Mouse (Mus musculus): Measurements from ENCODE around the gene Cxcr2. TPM values are rescaled to one million over a fixed set of nuclear protein-coding genes. Genes with fewer than 3 reads are reported as not detected.
A peak's percentile ranks its signal among the peaks of the same experiment; 100 is the strongest.

The Cxcr2 gene
- polyA plus RNA-seq, 1 experiment from 2014 or later = 0.08 TPM

- H3K9me3 ChIP-seq (replicated peaks; ENCODE audit: control insufficient read depth, low read length) = no peaks in the 10 kb centered on the region
- no peaks in the 10 kb centered on the region for H3K27me3 ChIP-seq (replicated peaks; ENCODE audit: control insufficient read depth, insufficient read depth, low read length)
- H3K4me3 ChIP-seq (ENCODE audit: low read depth, low read length) = no peak overlapping the region
- DNase-seq (ENCODE audit: low spot score) (no peak), ATAC-seq (no peak)
- no peak overlapping the region for H3K4me2 ChIP-seq (ENCODE audit: low read length)
- no peak overlapping the region for H3K9ac ChIP-seq (ENCODE audit: low read length)
- H3K4me1 ChIP-seq (ENCODE audit: control insufficient read depth, insufficient read depth, low read length) = no peaks in the 10 kb centered on the region
- 83% methylated on average over 7 of the region's 7 CpGs for WGBS
- H3K36me3 ChIP-seq (ENCODE audit: control insufficient read depth, insufficient read depth, low read length) = no peaks in the 10 kb centered on the region
- H3K27ac ChIP-seq (ENCODE audit: low read depth, low read length) = no peak overlapping the region
Observed at GRCm38 (mm10) chr1:74201048-74201844, 47.5 kb downstream of the Cxcr2 start.

GRCm38 (mm10) chr1:74203457-74203856 is 49.7 kb downstream of the Cxcr2 start:
- Histone ChIP-seq H3K4me1 (ENCODE audit: control insufficient read depth, insufficient read depth, low read length) (no peaks in the 10 kb centered on the region), H3K4me2 (ENCODE audit: low read length) (no peak overlapping the region), H3K9ac (ENCODE audit: low read length) (no peak overlapping the region), H3K27ac (ENCODE audit: low read depth, low read length) (no peak overlapping the region), H3K27me3 (replicated peaks; ENCODE audit: control insufficient read depth, insufficient read depth, low read length) (no peaks in the 10 kb centered on the region), H3K9me3 (replicated peaks; ENCODE audit: control insufficient read depth, low read length) (no peaks in the 10 kb centered on the region), H3K4me3 (ENCODE audit: low read depth, low read length) (no peak overlapping the region), H3K36me3 (ENCODE audit: control insufficient read depth, insufficient read depth, low read length) (no peaks in the 10 kb centered on the region)
- ATAC-seq (no peak), DNase-seq (ENCODE audit: low spot score) (no peak)
- 69% methylated on average over 5 of the region's 5 CpGs for WGBS

- H3K4me1 ChIP-seq (ENCODE audit: control insufficient read depth, insufficient read depth, low read length) = no peaks in the 10 kb centered on the region
- H3K4me2 ChIP-seq (ENCODE audit: low read length) = no peak overlapping the region
- H3K27ac ChIP-seq (ENCODE audit: low read depth, low read length) = no peak overlapping the region
- no peaks in the 10 kb centered on the region for H3K36me3 ChIP-seq (ENCODE audit: control insufficient read depth, insufficient read depth, low read length)
- peak; percentile 65 for DNase-seq (ENCODE audit: low spot score)
- no peak overlapping the region for H3K9ac ChIP-seq (ENCODE audit: low read length)
- no peak overlapping the region for H3K4me3 ChIP-seq (ENCODE audit: low read depth, low read length)
- no peaks in the 10 kb centered on the region for H3K9me3 ChIP-seq (replicated peaks; ENCODE audit: control insufficient read depth, low read length)
- ATAC-seq = no peak
- H3K27me3 ChIP-seq (replicated peaks; ENCODE audit: control insufficient read depth, insufficient read depth, low read length) = no peaks in the 10 kb centered on the region
- WGBS = 67% methylated on average over 7 of the region's 7 CpGs
Observed at GRCm38 (mm10) chr1:74205881-74206280, 52.1 kb downstream of the Cxcr2 start.

GRCm38 (mm10) chr1:74206642-74207041 is 52.9 kb downstream of the Cxcr2 start:
- no peak overlapping the region for H3K27ac ChIP-seq (ENCODE audit: low read depth, low read length)
- H3K27me3 ChIP-seq (replicated peaks; ENCODE audit: control insufficient read depth, insufficient read depth, low read length) = no peaks in the 10 kb centered on the region
- DNase-seq (ENCODE audit: low spot score) = no peak
- H3K9ac ChIP-seq (ENCODE audit: low read length) = no peak overlapping the region
- no peak overlapping the region for H3K4me3 ChIP-seq (ENCODE audit: low read depth, low read length)
- WGBS = 65% methylated on average over 8 of the region's 8 CpGs
- H3K9me3 ChIP-seq (replicated peaks; ENCODE audit: control insufficient read depth, low read length) = no peaks in the 10 kb centered on the region
- no peaks in the 10 kb centered on the region for H3K36me3 ChIP-seq (ENCODE audit: control insufficient read depth, insufficient read depth, low read length)
- no peak for ATAC-seq
- no peaks in the 10 kb centered on the region for H3K4me1 ChIP-seq (ENCODE audit: control insufficient read depth, insufficient read depth, low read length)
- H3K4me2 ChIP-seq (ENCODE audit: low read length) = no peak overlapping the region

- Histone ChIP-seq H3K4me3 (ENCODE audit: low read depth, low read length) (no peak overlapping the region), H3K36me3 (ENCODE audit: control insufficient read depth, insufficient read depth, low read length) (no peaks in the 10 kb centered on the region), H3K4me2 (ENCODE audit: low read length) (no peak overlapping the region), H3K9me3 (replicated peaks; ENCODE audit: control insufficient read depth, low read length) (no peaks in the 10 kb centered on the region), H3K4me1 (ENCODE audit: control insufficient read depth, insufficient read depth, low read length) (no peaks in the 10 kb centered on the region), H3K27ac (ENCODE audit: low read depth, low read length) (no peak overlapping the region), H3K27me3 (replicated peaks; ENCODE audit: control insufficient read depth, insufficient read depth, low read length) (no peaks in the 10 kb centered on the region), H3K9ac (ENCODE audit: low read length) (no peak overlapping the region)
- 52% methylated on average over 9 of the region's 9 CpGs for WGBS
- DNase-seq (ENCODE audit: low spot score) = peak; percentile 59
- ATAC-seq = peak; percentile 88
Observed at GRCm38 (mm10) chr1:74207906-74208305, 54.1 kb downstream of the Cxcr2 start.

- no peak overlapping the region for H3K4me2 ChIP-seq (ENCODE audit: low read length)
- H3K27me3 ChIP-seq (replicated peaks; ENCODE audit: control insufficient read depth, insufficient read depth, low read length) = no peaks in the 10 kb centered on the region
- 96% methylated on average over 8 of the region's 8 CpGs for WGBS
- no peak overlapping the region for H3K4me3 ChIP-seq (ENCODE audit: low read depth, low read length)
- no peak overlapping the region for H3K9ac ChIP-seq (ENCODE audit: low read length)
- H3K4me1 ChIP-seq (ENCODE audit: control insufficient read depth, insufficient read depth, low read length) = no peaks in the 10 kb centered on the region
- DNase-seq (ENCODE audit: low spot score) = no peak
- H3K36me3 ChIP-seq (ENCODE audit: control insufficient read depth, insufficient read depth, low read length) = no peaks in the 10 kb centered on the region
- no peak overlapping the region for H3K27ac ChIP-seq (ENCODE audit: low read depth, low read length)
- H3K9me3 ChIP-seq (replicated peaks; ENCODE audit: control insufficient read depth, low read length) = no peaks in the 10 kb centered on the region
- ATAC-seq = no peak
Observed at GRCm38 (mm10) chr1:74208941-74209340, 55.2 kb downstream of the Cxcr2 start.

MicroRNAs within 50 kb of the gene (microRNA counts, 519-probe panel; counts per million panel counts)
- not detected for microRNA mmu-miR-1928

Small RNAs within 50 kb of the gene (microRNA-seq; reads per million reads assigned to microRNA genes)
- gene Mir1928 = not detected

Other genes with a start within 250 kb of the Cxcr2 start
- 7.7 and 9.4 TPM in 2 replicates for gene Tns1, start 29.5 kb upstream of the Cxcr2 start, polyA plus RNA-seq (2014; fragmentation: Nextera tagmentation; extraction: Ambion mirVana)
- gene Rufy4, start 28.4 kb upstream of the Cxcr2 start, polyA plus RNA-seq (2014; fragmentation: Nextera tagmentation; extraction: Ambion mirVana) = 0.24 and 0.27 TPM in 2 replicates
- not detected in 2 replicates for gene Cxcr1, start 40.6 kb downstream of the Cxcr2 start, polyA plus RNA-seq (2014; fragmentation: Nextera tagmentation; extraction: Ambion mirVana)
- 341 and 351 TPM in 2 replicates for gene Arpc2, start 82.1 kb downstream of the Cxcr2 start, polyA plus RNA-seq (2014; fragmentation: Nextera tagmentation; extraction: Ambion mirVana)
- gene Gpbar1, start 124.6 kb downstream of the Cxcr2 start, polyA plus RNA-seq (2014; fragmentation: Nextera tagmentation; extraction: Ambion mirVana) = 0.17 TPM in 1 of 2 replicates, not detected in the other
- 226 and 231 TPM in 2 replicates for gene Aamp, start 130.7 kb downstream of the Cxcr2 start, polyA plus RNA-seq (2014; fragmentation: Nextera tagmentation; extraction: Ambion mirVana)
- 108 and 114 TPM in 2 replicates for gene Pnkd, start 130.9 kb downstream of the Cxcr2 start, polyA plus RNA-seq (2014; fragmentation: Nextera tagmentation; extraction: Ambion mirVana)
- 3.7 and 4.9 TPM in 2 replicates for gene Tmbim1, start 151.6 kb downstream of the Cxcr2 start, polyA plus RNA-seq (2014; fragmentation: Nextera tagmentation; extraction: Ambion mirVana)
- gene Catip, start 208.1 kb downstream of the Cxcr2 start, polyA plus RNA-seq (2014; fragmentation: Nextera tagmentation; extraction: Ambion mirVana) = 0.50 and 0.93 TPM in 2 replicates
- 1.9 and 2.4 TPM in 2 replicates for gene Slc11a1, start 221.2 kb downstream of the Cxcr2 start, polyA plus RNA-seq (2014; fragmentation: Nextera tagmentation; extraction: Ambion mirVana)
- gene Ctdsp1, start 237.5 kb downstream of the Cxcr2 start, polyA plus RNA-seq (2014; fragmentation: Nextera tagmentation; extraction: Ambion mirVana) = 19.9 and 22.3 TPM in 2 replicates